Mouse (Mus musculus) limb, embryonic 14.5 days (tissue): Measurements from ENCODE around the gene Gm49368. TPM values are rescaled to one million over a fixed set of nuclear protein-coding genes. Genes with fewer than 3 reads are reported as not detected.

Experiments
- ATAC-seq: fragments of 200-750 bp; cut with Nextera tagmentation; 2 replicates; pipeline ENCODE4 v1.8.0; 2017; ENCODE audit warnings: low read depth, moderate number of reproducible peaks, moderate TSS enrichment; ENCODE audit not compliant: low FRiP score
- DNase-seq: peaks from one replicate; pipeline ENCODE4 v3.0.0-alpha.2; 2015; ENCODE audit warnings: low spot score
- H3K27ac ChIP-seq: fragments of 300-500 bp; sonication (generic); replicated peaks from 2 replicates; pipeline ENCODE4 v1.5.1; 2014; ENCODE audit warnings: low read depth, mild to moderate bottlenecking, low read length, moderate library complexity, mixed read lengths
- H3K27me3 ChIP-seq: fragments of 300-500 bp; sonication (generic); 2 replicates; pipeline ENCODE4 v1.6.1; 2014; ENCODE audit warnings: low read length, mixed read lengths; ENCODE audit not compliant: control insufficient read depth, insufficient read depth
- H3K36me3 ChIP-seq: fragments of 300-500 bp; sonication (generic); 2 replicates; pipeline ENCODE4 v1.6.1; 2014; ENCODE audit warnings: mild to moderate bottlenecking, low read length, moderate library complexity, mixed read lengths; ENCODE audit not compliant: control insufficient read depth, insufficient read depth
- H3K4me1 ChIP-seq: fragments of 300-500 bp; sonication (generic); 2 replicates; pipeline ENCODE4 v1.6.1; 2014; ENCODE audit warnings: antibody characterized with exemption, low read length, mixed read lengths; ENCODE audit not compliant: control insufficient read depth, insufficient read depth
- H3K4me2 ChIP-seq: fragments of 300-500 bp; sonication (generic); replicated peaks from 2 replicates; pipeline ENCODE4 v1.6.1; 2014; ENCODE audit warnings: low read depth, mild to moderate bottlenecking, low read length, moderate library complexity; ENCODE audit not compliant: severe bottlenecking
- H3K4me3 ChIP-seq: fragments of 300-500 bp; sonication (generic); replicated peaks from 2 replicates; pipeline ENCODE4 v1.5.1; 2014; ENCODE audit warnings: low read length
- H3K9ac ChIP-seq: fragments of 300-500 bp; sonication (generic); 2 replicates; pipeline ENCODE4 v1.6.1; 2014; ENCODE audit warnings: mild to moderate bottlenecking, low read depth, low read length, moderate library complexity; ENCODE audit not compliant: severe bottlenecking
- H3K9me3 ChIP-seq: fragments of 300-500 bp; sonication (generic); 2 replicates; pipeline ENCODE4 v1.6.1; 2016; ENCODE audit warnings: low read length; ENCODE audit not compliant: control insufficient read depth
- POLR2A ChIP-seq: fragments of 200-500 bp; IDR thresholded peaks from 2 replicates; pipeline ENCODE4 v1.8.0; 2012; ENCODE audit warnings: inconsistent platforms, mild to moderate bottlenecking, moderate library complexity, borderline replicate concordance; ENCODE audit not compliant: insufficient read depth, insufficient read length; ENCODE audit errors: extremely low read depth
- WGBS: fragments of 180-500 bp; shearing (Covaris S2); extraction: QIAGEN DNeasy Blood & Tissue Kit; methylation state at CpG from one replicate; pipeline ENCODE4 v1.1.7; 2014; 5-methylcytosine and 5-hydroxymethylcytosine counted together
- polyA plus RNA-seq, 2 experiments: library from polyadenylated mRNA; depleted of rRNA in 1 of 2; stranded (reverse) in 1 of 2; unstranded in 1 of 2; fragments of >200 nt; fragmentation: Nextera tagmentation in 1 of 2; extraction: Ambion mirVana in 1 of 2; gene quantifications; 2 replicates each; pipeline versions ENCODE4 v1.2.1 to v1.2.3; 2012 to 2014

The Gm49368 gene
- polyA plus RNA-seq, 2 experiments = 0.01 TPM; not detected in 1

- Histone ChIP-seq H3K4me3 (no peak overlapping the region), H3K27me3 (no peaks in the 10 kb centered on the region), H3K36me3 (no peaks in the 10 kb centered on the region), H3K4me1 (no peaks in the 10 kb centered on the region), H3K9ac (no peak overlapping the region), H3K27ac (no peak overlapping the region), H3K9me3 (no peaks in the 10 kb centered on the region), H3K4me2 (no peak overlapping the region)
- WGBS = 79% methylated on average over 5 of the region's 5 CpGs
- DNase-seq = no peak
- TF ChIP-seq POLR2A = no peak
- ATAC-seq = no peak
Measured at GRCm38 (mm10) chr7:128065547-128065946, 3.1 kb downstream of the Gm49368 start.

- H3K4me1 ChIP-seq = no peaks in the 10 kb centered on the region
- no peak overlapping the region for H3K9ac ChIP-seq
- WGBS = 66% methylated on average over 3 of the region's 3 CpGs
- ATAC-seq (no peak), DNase-seq (no peak)
- no peaks in the 10 kb centered on the region for H3K36me3 ChIP-seq
- no peak for TF ChIP-seq POLR2A
- no peak overlapping the region for H3K27ac ChIP-seq
- H3K4me3 ChIP-seq = no peak overlapping the region
- no peak overlapping the region for H3K4me2 ChIP-seq
- H3K27me3 ChIP-seq = no peaks in the 10 kb centered on the region
- H3K9me3 ChIP-seq = no peaks in the 10 kb centered on the region
Measured at GRCm38 (mm10) chr7:128067847-128068246, 5.4 kb downstream of the Gm49368 start.

GRCm38 (mm10) chr7:128069844-128070243 is 7.4 kb downstream of the Gm49368 start:
- 81% methylated on average over 2 of the region's 2 CpGs for WGBS
- no peak overlapping the region for H3K27ac ChIP-seq
- TF ChIP-seq POLR2A = no peak
- DNase-seq = no peak
- no peaks in the 10 kb centered on the region for H3K36me3 ChIP-seq
- no peak overlapping the region for H3K9ac ChIP-seq
- H3K27me3 ChIP-seq = no peaks in the 10 kb centered on the region
- no peak overlapping the region for H3K4me3 ChIP-seq
- ATAC-seq = no peak
- H3K4me1 ChIP-seq = no peaks in the 10 kb centered on the region
- H3K4me2 ChIP-seq = no peak overlapping the region
- no peaks in the 10 kb centered on the region for H3K9me3 ChIP-seq

GRCm38 (mm10) chr7:128071816-128072215 is 9.3 kb downstream of the Gm49368 start:
- no peak for TF ChIP-seq POLR2A
- no peak for ATAC-seq
- H3K4me3 ChIP-seq = no peak overlapping the region
- H3K4me1 ChIP-seq = no peaks in the 10 kb centered on the region
- no peak for DNase-seq
- H3K9me3 ChIP-seq = no peaks in the 10 kb centered on the region
- no peak overlapping the region for H3K4me2 ChIP-seq
- H3K36me3 ChIP-seq = no peaks in the 10 kb centered on the region
- no peaks in the 10 kb centered on the region for H3K27me3 ChIP-seq
- WGBS = 74% methylated on average over 4 of the region's 4 CpGs
- H3K9ac ChIP-seq = no peak overlapping the region
- H3K27ac ChIP-seq = no peak overlapping the region

- Histone ChIP-seq H3K4me1 (no peaks in the 10 kb centered on the region), H3K9ac (no peak overlapping the region), H3K27me3 (no peaks in the 10 kb centered on the region), H3K36me3 (no peaks in the 10 kb centered on the region), H3K4me2 (no peak overlapping the region), H3K4me3 (no peak overlapping the region), H3K27ac (no peak overlapping the region), H3K9me3 (no peaks in the 10 kb centered on the region)
- no peak for DNase-seq
- TF ChIP-seq POLR2A = no peak
- WGBS = 66% methylated on average over 8 of the region's 8 CpGs
- ATAC-seq = no peak
Measured at GRCm38 (mm10) chr7:128080012-128080411, 17.5 kb downstream of the Gm49368 start.

GRCm38 (mm10) chr7:128089141-128089540 is 26.7 kb downstream of the Gm49368 start:
- TF ChIP-seq POLR2A = no peak
- Histone ChIP-seq H3K27ac (no peak overlapping the region), H3K4me2 (no peak overlapping the region), H3K27me3 (no peaks in the 10 kb centered on the region), H3K9me3 (no peaks in the 10 kb centered on the region), H3K4me1 (no peaks in the 10 kb centered on the region), H3K9ac (no peak overlapping the region), H3K4me3 (no peak overlapping the region), H3K36me3 (no peaks in the 10 kb centered on the region)
- ATAC-seq = no peak
- DNase-seq = no peak
- WGBS = 77% methylated on average over 7 of the region's 7 CpGs
